Mouse (Mus musculus) B cell, adult 2 months (primary cell): ENCODE measurements at regions not wholly inside any gene's neighbourhood (a gene's known extent, or its start where the extent isn't known, plus 50 kb on each side); places are given as distances from the start of the nearest gene placed in this dataset.

Experiments
- DNase-seq, 2 experiments: peaks; one replicate each; pipeline ENCODE4 v3.0.0; 2022

GRCm38 (mm10) chr13:72947374-72948165 lies 312.7 kb upstream of the Irx4 start:
- no peak for DNase-seq

GRCm38 (mm10) chr13:72958616-72959518 lies 301.4 kb upstream of the Irx4 start:
- no peak for DNase-seq

GRCm38 (mm10) chr13:72961291-72961690 lies 299.0 kb upstream of the Irx4 start:
- no peak for DNase-seq

GRCm38 (mm10) chr13:72972165-72972564 lies 288.1 kb upstream of the Irx4 start:
- no peak for DNase-seq

GRCm38 (mm10) chr13:72972894-72973293 lies 287.4 kb upstream of the Irx4 start:
- DNase-seq = no peak

- no peak for DNase-seq
Measured at GRCm38 (mm10) chr13:72977213-72977612, 283.1 kb upstream of the Irx4 start.

- DNase-seq = no peak
Measured at GRCm38 (mm10) chr13:72977971-72978370, 282.3 kb upstream of the Irx4 start.

- no peak for DNase-seq
Measured at GRCm38 (mm10) chr13:72978966-72979365, 281.3 kb upstream of the Irx4 start.

- no peak for DNase-seq
Measured at GRCm38 (mm10) chr13:72992589-72993409, 267.5 kb upstream of the Irx4 start.

GRCm38 (mm10) chr13:72993410-72993858 lies 266.8 kb upstream of the Irx4 start:
- no peak for DNase-seq

GRCm38 (mm10) chr13:72994538-72994937 lies 265.7 kb upstream of the Irx4 start:
- DNase-seq = no peak

- no peak for DNase-seq
Measured at GRCm38 (mm10) chr13:73008856-73009546, 251.3 kb upstream of the Irx4 start.

GRCm38 (mm10) chr13:73009547-73010475 lies 250.5 kb upstream of the Irx4 start:
- DNase-seq = no peak

GRCm38 (mm10) chr13:73019181-73019580 lies 241.1 kb upstream of the Irx4 start:
- no peak for DNase-seq

GRCm38 (mm10) chr13:73031217-73031616 lies 229.1 kb upstream of the Irx4 start:
- no peak for DNase-seq

GRCm38 (mm10) chr13:73033055-73033454 lies 227.2 kb upstream of the Irx4 start:
- no peak for DNase-seq

GRCm38 (mm10) chr13:73034065-73034831 lies 226.0 kb upstream of the Irx4 start:
- no peak for DNase-seq

- DNase-seq = no peak
Measured at GRCm38 (mm10) chr13:73034886-73035285, 225.4 kb upstream of the Irx4 start.

GRCm38 (mm10) chr13:73035336-73035940 lies 224.8 kb upstream of the Irx4 start:
- DNase-seq = no peak

GRCm38 (mm10) chr13:73039731-73040130 lies 220.5 kb upstream of the Irx4 start:
- no peak for DNase-seq
